1 mouse cellular context compared by ENCODE assay signal in genomic region chr6:50110379-50110941, GRCm38 (mm10).
TF ChIP-seq lines count a peak whose summit lies in the region.

No protein-coding gene starts in this region.

TF ChIP-seq in MEL, 35 proteins besides CTCF, POLR2A, EP300 and RAD21 (continued from another document):
- TF ChIP-seq GATA1 (IDR thresholded peaks at IDR 0.05; ENCODE audit: low read depth, low read length) (no peak), E2F4 (IDR thresholded peaks at IDR 0.05; ENCODE audit: borderline replicate concordance, low read depth, low read length) (no peak), BHLHE40 (IDR thresholded peaks at IDR 0.05; ENCODE audit: borderline replicate concordance, low read depth, low read length) (no peak), ETS1 (IDR thresholded peaks at IDR 0.05; ENCODE audit: low read depth, low read length) (no peak), GABPA (IDR thresholded peaks at IDR 0.05; ENCODE audit: low read depth, low read length) (no peak), TCF12 (IDR thresholded peaks at IDR 0.05; ENCODE audit: low read depth, low read length) (no peak), MYC (IDR thresholded peaks at IDR 0.05; ENCODE audit: low read depth, low read length) (peak; percentile 72), MAFK (IDR thresholded peaks at IDR 0.05; ENCODE audit: borderline replicate concordance, low read depth, low read length) (no peak), ZMIZ1 (IDR thresholded peaks at IDR 0.05; ENCODE audit: low read depth, low read length) (no peak), ZNF384 (IDR thresholded peaks at IDR 0.05; ENCODE audit: low read depth, low read length) (no peak), KAT2A (conservative IDR thresholded peaks at IDR 0.05; ENCODE audit: low read depth, low read length) (no peak), HCFC1 (IDR thresholded peaks at IDR 0.05; ENCODE audit: low read depth, low read length) (no peak), SIN3A (IDR thresholded peaks at IDR 0.05; ENCODE audit: low read length) (peak; percentile 73), MYB (IDR thresholded peaks at IDR 0.05; ENCODE audit: low read depth, low read length) (no peak), NELFE (IDR thresholded peaks at IDR 0.05; ENCODE audit: low read depth, low read length) (peak; percentile 47)
